In the genomic region with DNA sequence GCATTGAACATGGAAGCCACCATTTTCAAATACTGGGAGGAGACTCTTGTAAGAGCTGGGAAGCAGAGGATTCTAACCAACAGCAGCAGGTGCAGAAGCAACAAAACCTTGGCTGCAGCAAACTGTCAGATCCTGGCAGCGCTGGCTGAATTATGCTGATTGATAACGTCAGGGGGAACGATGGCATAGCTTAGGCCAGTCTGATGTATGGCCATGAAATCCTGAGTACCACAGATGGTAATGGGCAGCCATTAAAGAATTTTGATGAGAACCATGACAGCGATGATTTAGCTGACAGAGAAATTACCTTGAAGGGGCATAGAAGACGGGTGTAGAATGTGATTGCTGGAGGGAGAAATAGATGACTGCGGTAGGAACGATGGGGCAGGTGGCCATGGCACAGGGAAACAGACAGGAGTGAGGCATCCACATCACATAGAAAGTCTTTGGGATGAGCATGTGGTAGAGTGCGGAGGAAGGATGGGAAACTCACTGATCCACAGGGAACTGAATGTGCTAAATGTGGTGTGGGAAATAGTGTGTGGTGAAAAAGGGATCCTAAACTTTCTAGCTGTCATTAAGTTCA, we compare ENCODE assay signal across 20 mouse cellular contexts. TPM values are rescaled to one million over a fixed set of nuclear protein-coding genes. Genes with fewer than 3 reads are reported as not detected.
DNase-seq lines count a peak whose midpoint lies in the region; ATAC-seq and TF ChIP-seq lines count a peak whose summit lies in the region.
"Had no signal": no experiment of that assay in that cellular context is flagged by ENCODE, and none has a peak within 500 bp of the region (broad histone marks: within the 10 kb centered on the region; RNA-seq: fewer than 3 reads in every experiment).

No protein-coding gene starts in this region.

- no peak overlapping the region for H3K4me3 ChIP-seq in hindbrain, embryonic 14.5 days (replicated peaks; ENCODE audit: low read length)
- H3K4me3 ChIP-seq in hindbrain, embryonic 12.5 days = no peak overlapping the region
- H3K4me3 ChIP-seq in neural tube, embryonic 11.5 days (ENCODE audit: low read depth, low read length) = no peak overlapping the region
- H3K4me3 ChIP-seq in neural tube, embryonic 15.5 days (replicated peaks) = no peak overlapping the region
- H3K4me3 ChIP-seq in forebrain, embryonic 12.5 days (replicated peaks) = no peak overlapping the region
- H3K4me3 ChIP-seq: embryonic facial prominence, embryonic 12.5 days; embryonic facial prominence, embryonic 15.5 days; forebrain, embryonic 15.5 days; heart, adult 2 months; heart, embryonic 10.5 days had no signal

- H3K27ac ChIP-seq in hindbrain, embryonic 14.5 days = no peak overlapping the region
- no peak overlapping the region for H3K27ac ChIP-seq in hindbrain, embryonic 12.5 days
- H3K27ac ChIP-seq in neural tube, embryonic 11.5 days (ENCODE audit: low read depth, low read length) = no peak overlapping the region
- H3K27ac ChIP-seq in neural tube, embryonic 15.5 days (replicated peaks) = no peak overlapping the region
- no peak overlapping the region for H3K27ac ChIP-seq in forebrain, embryonic 12.5 days
- H3K27ac ChIP-seq: embryonic facial prominence, embryonic 12.5 days; embryonic facial prominence, embryonic 15.5 days; forebrain, embryonic 15.5 days; heart, adult 2 months; heart, embryonic 10.5 days had no signal

- no peak for TF ChIP-seq CTCF in brain, embryonic 14.5 days (IDR thresholded peaks at IDR 0.05; ENCODE audit: borderline replicate concordance, extremely low read depth, insufficient read depth, insufficient read length)

- no peak overlapping the region for H3K9ac ChIP-seq in hindbrain, embryonic 14.5 days
- no peak overlapping the region for H3K9ac ChIP-seq in hindbrain, embryonic 12.5 days
- no peak overlapping the region for H3K9ac ChIP-seq in neural tube, embryonic 11.5 days (ENCODE audit: low read length)
- H3K9ac ChIP-seq in neural tube, embryonic 15.5 days (replicated peaks) = no peak overlapping the region
- no peak overlapping the region for H3K9ac ChIP-seq in forebrain, embryonic 12.5 days
- H3K9ac ChIP-seq: embryonic facial prominence, embryonic 12.5 days; embryonic facial prominence, embryonic 15.5 days; forebrain, embryonic 15.5 days had no signal

- no peak overlapping the region for H3K4me2 ChIP-seq in hindbrain, embryonic 14.5 days (replicated peaks)
- H3K4me2 ChIP-seq in hindbrain, embryonic 12.5 days (replicated peaks) = no peak overlapping the region
- no peak overlapping the region for H3K4me2 ChIP-seq in neural tube, embryonic 11.5 days (ENCODE audit: low read depth)
- H3K4me2 ChIP-seq in neural tube, embryonic 15.5 days = no peak overlapping the region
- no peak overlapping the region for H3K4me2 ChIP-seq in forebrain, embryonic 12.5 days
- H3K4me2 ChIP-seq: embryonic facial prominence, embryonic 12.5 days; embryonic facial prominence, embryonic 15.5 days; forebrain, embryonic 15.5 days had no signal

- H3K36me3 ChIP-seq in hindbrain, embryonic 14.5 days (replicated peaks; ENCODE audit: control insufficient read depth, insufficient read depth) = peaks cover 20% of the 10 kb centered on the region
- H3K36me3 ChIP-seq in hindbrain, embryonic 12.5 days = peaks cover 9% of the 10 kb centered on the region; the same call in 1 of the 2 replicates
- H3K36me3 ChIP-seq in neural tube, embryonic 11.5 days (ENCODE audit: control insufficient read depth, insufficient read depth, low read length) = no peaks in the 10 kb centered on the region
- peaks cover 7% of the 10 kb centered on the region; the same call in 1 of the 2 replicates for H3K36me3 ChIP-seq in neural tube, embryonic 15.5 days
- peaks cover 16% of the 10 kb centered on the region; the same call in 1 of the 2 replicates for H3K36me3 ChIP-seq in forebrain, embryonic 12.5 days (replicated peaks)

- H3K9me3 ChIP-seq in hindbrain, embryonic 14.5 days (ENCODE audit: control insufficient read depth, low read length) = no peaks in the 10 kb centered on the region
- no peaks in the 10 kb centered on the region for H3K9me3 ChIP-seq in hindbrain, embryonic 12.5 days (replicated peaks)
- H3K9me3 ChIP-seq in neural tube, embryonic 11.5 days (ENCODE audit: control insufficient read depth, low read length) = no peaks in the 10 kb centered on the region
- no peaks in the 10 kb centered on the region for H3K9me3 ChIP-seq in neural tube, embryonic 15.5 days (replicated peaks)
- no peaks in the 10 kb centered on the region for H3K9me3 ChIP-seq in forebrain, embryonic 12.5 days
- H3K9me3 ChIP-seq: embryonic facial prominence, embryonic 12.5 days; embryonic facial prominence, embryonic 15.5 days; forebrain, embryonic 15.5 days had no signal

- 0 out of 2 replicates have a peak, but pooled peaks have one; percentile 27 for ATAC-seq in hindbrain, embryonic 14.5 days (ENCODE audit: low FRiP score)
- ATAC-seq in hindbrain, embryonic 12.5 days (ENCODE audit: low FRiP score) = no peak; the same call in 1 of the 2 replicates
- peak; percentile 41; the same call in 1 of the 2 replicates for ATAC-seq in neural tube, embryonic 11.5 days (ENCODE audit: insufficient read depth, low FRiP score, low TSS enrichment)
- no peak for ATAC-seq in neural tube, embryonic 15.5 days (ENCODE audit: low FRiP score)
- ATAC-seq in forebrain, embryonic 12.5 days (ENCODE audit: low FRiP score) = no peak
- ATAC-seq: activated CD4-positive, CD25-positive, alpha-beta regulatory T cell, adult 4 months; forebrain, embryonic 15.5 days had no signal

- H3K4me1 ChIP-seq in hindbrain, embryonic 14.5 days (replicated peaks; ENCODE audit: control insufficient read depth, insufficient read depth, low read length) = 0 out of 2 replicates have a peak, but pooled peaks cover 8% of the 10 kb centered on the region
- H3K4me1 ChIP-seq in hindbrain, embryonic 12.5 days = 0 out of 2 replicates have a peak, but pooled peaks cover 5% of the 10 kb centered on the region
- no peaks in the 10 kb centered on the region for H3K4me1 ChIP-seq in neural tube, embryonic 11.5 days (ENCODE audit: control insufficient read depth, insufficient read depth, low read length)
- H3K4me1 ChIP-seq in neural tube, embryonic 15.5 days = 0 out of 2 replicates have a peak, but pooled peaks cover 3% of the 10 kb centered on the region
- no peaks in the 10 kb centered on the region for H3K4me1 ChIP-seq in forebrain, embryonic 12.5 days
- H3K4me1 ChIP-seq: embryonic facial prominence, embryonic 12.5 days; embryonic facial prominence, embryonic 15.5 days; forebrain, embryonic 15.5 days; heart, embryonic 10.5 days had no signal

- no peak for TF ChIP-seq POLR2A in brain, embryonic 14.5 days (IDR thresholded peaks at IDR 0.05; ENCODE audit: borderline replicate concordance, extremely low read depth, insufficient read depth, insufficient read length, poor library complexity, severe bottlenecking)

- 63% methylated on average over 8 of the region's 8 CpGs for WGBS in hindbrain, embryonic 14.5 days
- 75% methylated on average over 8 of the region's 8 CpGs for WGBS in hindbrain, embryonic 12.5 days
- 64% methylated on average over 8 of the region's 8 CpGs for WGBS in neural tube, embryonic 11.5 days
- 47% methylated on average over 8 of the region's 8 CpGs for WGBS in neural tube, embryonic 15.5 days
- WGBS in forebrain, embryonic 12.5 days = 87% methylated on average over 8 of the region's 8 CpGs

- H3K27me3 ChIP-seq in hindbrain, embryonic 14.5 days (ENCODE audit: control insufficient read depth, insufficient read depth, low read length) = no peaks in the 10 kb centered on the region
- no peaks in the 10 kb centered on the region for H3K27me3 ChIP-seq in hindbrain, embryonic 12.5 days
- no peaks in the 10 kb centered on the region for H3K27me3 ChIP-seq in neural tube, embryonic 11.5 days (ENCODE audit: control insufficient read depth, insufficient read depth, low read length)
- no peaks in the 10 kb centered on the region for H3K27me3 ChIP-seq in neural tube, embryonic 15.5 days (replicated peaks)
- H3K27me3 ChIP-seq in forebrain, embryonic 12.5 days = no peaks in the 10 kb centered on the region
- H3K27me3 ChIP-seq: embryonic facial prominence, embryonic 12.5 days; embryonic facial prominence, embryonic 15.5 days; forebrain, embryonic 15.5 days had no signal

- DNase-seq in hindbrain, embryonic 14.5 days (ENCODE audit: low spot score) = no peak
- DNase-seq in neural tube, embryonic 11.5 days (ENCODE audit: low spot score) = no peak
- peak; percentile 11 for DNase-seq in brain, embryonic 14.5 days (ENCODE audit: low read depth)
- peak; percentile 42 for DNase-seq in mesoderm, embryonic 11.5 days (ENCODE audit: low read depth, low spot score)
- no peak for DNase-seq in spleen, postnatal 36 days (ENCODE audit: low spot score in 2 of 2)
- DNase-seq: adrenal gland, adult 8-10 months; adrenal gland, postnatal 25 days; cerebellum, adult 18-20 months; cerebellum, adult 9-11 months; cerebellum, postnatal 25 days; gastrocnemius, postnatal 25 days; heart, adult 2 months had no signal

RNA-seq across cellular contexts. Expression of gene Thumpd2, which starts 8.0 kb away (rescaled TPM):
- polyA plus RNA-seq in hindbrain, embryonic 14.5 days (2014; fragmentation: Nextera tagmentation; extraction: Ambion mirVana) = 8.8 and 9.8 TPM in 2 replicates
- polyA plus RNA-seq in hindbrain, embryonic 12.5 days (2016; fragmentation: Nextera tagmentation; extraction: Ambion mirVana) = 12.9 and 13.3 TPM in 2 replicates
- 13.3 and 13.7 TPM in 2 replicates for polyA plus RNA-seq in neural tube, embryonic 11.5 days (2014; fragmentation: Nextera tagmentation; extraction: Ambion mirVana)
- 7.5 and 10.8 TPM in 2 replicates for polyA plus RNA-seq in neural tube, embryonic 15.5 days (2015; fragmentation: Nextera tagmentation; extraction: Ambion mirVana)
- 3.6 and 4.1 TPM in 2 replicates for polyA plus RNA-seq in brain, embryonic 14.5 days (2012; rRNA removed)
- 15.0 and 15.5 TPM in 2 replicates for polyA plus RNA-seq in forebrain, embryonic 12.5 days (2016; fragmentation: Nextera tagmentation; extraction: Ambion mirVana)

Comparison
In these comparisons a context has a peak if more than half of its experiments do, and no peak if none do; other contexts are left out.
1. ATAC-seq: peak in hindbrain, embryonic 14.5 days (single experiment) and neural tube, embryonic 11.5 days (single experiment); none in hindbrain, embryonic 12.5 days (single experiment), neural tube, embryonic 15.5 days (single experiment) and forebrain, embryonic 12.5 days (single experiment).
2. DNase-seq: peak in brain, embryonic 14.5 days (single experiment) and mesoderm, embryonic 11.5 days (single experiment); none in hindbrain, embryonic 14.5 days (single experiment), neural tube, embryonic 11.5 days (single experiment) and spleen, postnatal 36 days (0 of 2).